Mouse (Mus musculus): Measurements from ENCODE around the gene Lrrc27.

DNA sequence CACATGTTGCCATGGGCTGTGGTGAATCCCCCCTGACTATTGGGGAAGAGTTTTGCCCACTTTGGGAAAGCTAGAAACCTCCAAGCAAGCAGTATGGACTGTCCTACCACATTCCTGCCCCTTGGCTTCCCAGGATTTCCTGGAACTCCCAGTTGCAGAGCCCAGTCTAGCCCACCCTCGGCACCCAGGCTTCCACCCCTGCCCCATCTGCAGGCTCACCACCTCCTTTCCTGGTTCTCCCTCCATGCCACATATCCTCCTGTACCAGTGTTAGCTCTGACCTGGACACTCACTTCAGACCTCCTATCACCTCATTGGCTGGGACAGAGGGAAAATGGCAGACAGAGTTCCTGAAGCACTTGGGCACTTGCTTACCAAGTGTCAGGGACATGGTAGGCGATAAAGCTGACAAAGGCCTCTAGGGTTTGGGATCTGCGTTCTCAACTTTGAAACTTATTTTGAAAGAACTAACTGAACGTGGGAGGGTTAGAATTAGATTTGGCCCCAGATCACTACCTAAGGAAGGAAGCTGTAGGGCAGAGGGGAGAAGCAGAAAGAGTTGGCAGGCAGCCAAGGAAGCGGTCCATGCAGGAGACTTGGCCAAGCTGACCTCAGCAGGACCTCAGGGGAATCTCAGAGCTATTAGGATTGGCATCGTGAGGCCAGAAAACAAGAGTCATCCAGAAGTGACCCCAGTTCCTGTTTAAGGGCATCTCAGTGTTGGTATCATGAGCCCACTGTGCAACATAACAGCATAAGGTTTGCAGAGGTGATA is 6.0 kb downstream of the Lrrc27 start:
- no peak for TF ChIP-seq POLR2A (IDR thresholded peaks at IDR 0.05; ENCODE audit: insufficient read depth, low read length)
- TF ChIP-seq CTCF (IDR thresholded peaks at IDR 0.05; ENCODE audit: low read depth, low read length) = no peak
